Mouse (Mus musculus) neural tube, embryonic 11.5 days (tissue): ENCODE data around the gene Dzip1l. TPM values are rescaled to one million over a fixed set of nuclear protein-coding genes. Genes with fewer than 3 reads are reported as not detected.

Source experiments
- ATAC-seq: fragments of 200-750 bp; cut with Nextera tagmentation; 2 replicates; pipeline ENCODE4 v1.8.0; 2017; ENCODE audit warnings: moderate number of reproducible peaks, mild to moderate bottlenecking, moderate TSS enrichment, moderate library complexity; ENCODE audit not compliant: insufficient read depth, low FRiP score, low TSS enrichment
- DNase-seq: peaks from one replicate; pipeline ENCODE4 v3.0.0-alpha.2; 2015; ENCODE audit warnings: low spot score
- H3K27ac ChIP-seq: fragments of 300-500 bp; sonication (generic); 2 replicates; pipeline ENCODE4 v1.5.1; 2014; ENCODE audit warnings: low read depth, mild to moderate bottlenecking, low read length
- H3K27me3 ChIP-seq: fragments of 300-500 bp; sonication (generic); 2 replicates; pipeline ENCODE4 v1.6.1; 2014; ENCODE audit warnings: mild to moderate bottlenecking, low read length, mixed read lengths; ENCODE audit not compliant: control insufficient read depth, insufficient read depth
- H3K36me3 ChIP-seq: fragments of 300-500 bp; sonication (generic); 2 replicates; pipeline ENCODE4 v1.6.1; 2014; ENCODE audit warnings: mild to moderate bottlenecking, low read length, moderate library complexity, mixed read lengths; ENCODE audit not compliant: control insufficient read depth, insufficient read depth
- H3K4me1 ChIP-seq: fragments of 300-500 bp; sonication (generic); 2 replicates; pipeline ENCODE4 v1.6.1; 2014; ENCODE audit warnings: low read length, mixed read lengths; ENCODE audit not compliant: control insufficient read depth, insufficient read depth
- H3K4me2 ChIP-seq: fragments of 300-500 bp; sonication (generic); 2 replicates; pipeline ENCODE4 v1.6.1; 2014; ENCODE audit warnings: low read depth, mild to moderate bottlenecking, moderate library complexity
- H3K4me3 ChIP-seq: fragments of 300-500 bp; sonication (generic); 2 replicates; pipeline ENCODE4 v1.5.1; 2014; ENCODE audit warnings: low read depth, low read length
- H3K9ac ChIP-seq: fragments of 300-500 bp; sonication (generic); 2 replicates; pipeline ENCODE4 v1.6.1; 2014; ENCODE audit warnings: mild to moderate bottlenecking, low read length
- H3K9me3 ChIP-seq: fragments of 300-500 bp; sonication (generic); 2 replicates; pipeline ENCODE4 v1.6.1; 2016; ENCODE audit warnings: low read length; ENCODE audit not compliant: control insufficient read depth
- WGBS: fragments of 180-500 bp; shearing (Covaris S2); extraction: QIAGEN DNeasy Blood & Tissue Kit; methylation state at CpG from one replicate; pipeline ENCODE4 v1.1.7; 2014; 5-methylcytosine and 5-hydroxymethylcytosine counted together
- polyA plus RNA-seq: library from polyadenylated mRNA; unstranded; fragments of >200 nt; fragmentation: Nextera tagmentation; extraction: Ambion mirVana; gene quantifications from 2 replicates; pipeline ENCODE4 v1.2.1, GENCODE M21; 2014

Dzip1l gene
- polyA plus RNA-seq, 1 experiment from 2014 or later: 14.5 TPM

DNA sequence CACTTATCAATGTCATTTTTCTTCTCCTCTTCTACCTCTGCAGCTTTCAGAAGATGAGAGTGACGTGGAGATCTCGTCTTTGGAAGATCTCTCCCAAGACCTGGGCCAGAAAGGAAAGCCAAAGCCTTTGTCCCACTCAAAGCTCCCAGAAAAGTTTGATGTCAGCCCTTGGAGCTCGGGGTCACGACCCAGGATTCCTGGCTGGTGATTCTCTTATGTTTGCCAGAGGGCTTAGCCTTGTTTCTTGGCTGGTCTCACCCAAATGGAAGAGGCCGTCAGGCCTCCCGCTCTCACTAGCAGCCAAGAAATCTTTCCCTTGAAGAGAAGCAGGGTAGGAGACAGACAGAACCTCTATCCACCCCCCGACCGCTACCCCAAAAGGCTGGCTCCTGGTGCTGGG, 38.3 kb downstream of the Dzip1l start:
- Histone ChIP-seq H3K4me1 (no peaks in the 10 kb centered on the region), H3K27ac (no peak overlapping the region), H3K4me2 (no peak overlapping the region), H3K9ac (no peak overlapping the region), H3K36me3 (peaks cover 19% of the 10 kb centered on the region), H3K9me3 (no peaks in the 10 kb centered on the region; the same call in 1 of the 2 replicates), H3K27me3 (no peaks in the 10 kb centered on the region), H3K4me3 (no peak overlapping the region)
- 93% methylated on average over 8 of the region's 8 CpGs for WGBS
- DNase-seq (no peak), ATAC-seq (no peak)

DNA sequence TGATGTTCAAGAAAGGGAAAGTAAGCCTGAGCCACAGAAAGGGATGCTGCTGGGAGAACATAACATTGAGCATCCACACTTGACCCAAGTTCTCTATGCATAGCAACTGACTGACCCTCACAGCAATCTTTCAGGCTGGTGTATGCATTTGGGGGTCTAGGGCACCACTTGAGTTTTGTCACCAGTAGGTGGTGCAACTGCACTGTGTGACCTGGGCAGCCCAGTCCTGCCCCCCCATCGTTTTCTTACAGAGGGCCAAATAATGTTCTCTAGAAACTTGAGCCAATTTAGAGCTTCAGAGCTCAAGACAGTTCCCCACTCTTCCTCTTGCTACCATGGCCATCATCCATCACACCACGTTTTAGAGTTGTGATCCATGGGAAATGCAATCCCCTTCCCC, 42.3 kb downstream of the Dzip1l start:
- 53% methylated on average over 2 of the region's 2 CpGs for WGBS
- H3K9ac ChIP-seq: no peak overlapping the region
- no peak for ATAC-seq
- H3K9me3 ChIP-seq: no peaks in the 10 kb centered on the region; the same call in 1 of the 2 replicates
- H3K27ac ChIP-seq: no peak overlapping the region
- no peaks in the 10 kb centered on the region for H3K27me3 ChIP-seq
- no peaks in the 10 kb centered on the region for H3K4me1 ChIP-seq
- no peak overlapping the region for H3K4me2 ChIP-seq
- no peak for DNase-seq
- H3K36me3 ChIP-seq: peaks cover 15% of the 10 kb centered on the region
- no peak overlapping the region for H3K4me3 ChIP-seq

DNA sequence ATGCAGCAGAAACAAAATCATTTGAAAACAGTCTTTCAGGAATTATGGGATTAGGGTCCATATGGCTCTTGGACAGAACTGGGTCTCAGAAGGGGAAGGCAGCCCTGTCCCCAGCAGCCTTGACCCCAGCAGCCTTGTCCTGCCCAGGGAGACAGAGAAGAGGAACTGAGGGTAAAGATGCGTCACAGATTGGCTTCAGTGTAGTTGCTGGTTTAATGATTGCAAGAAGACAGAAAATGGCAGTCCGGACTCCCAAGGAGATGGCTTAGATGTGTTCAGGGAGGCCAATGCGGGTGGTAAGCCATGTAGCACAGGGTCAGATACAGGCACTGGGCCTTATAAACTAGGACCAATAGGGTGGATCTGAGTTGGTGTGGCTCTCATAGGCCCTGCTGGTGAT, 46.4 kb downstream of the Dzip1l start:
- no peaks in the 10 kb centered on the region for H3K9me3 ChIP-seq
- WGBS: 87% methylated on average over 3 of the region's 3 CpGs
- no peaks in the 10 kb centered on the region for H3K27me3 ChIP-seq
- H3K4me1 ChIP-seq: no peaks in the 10 kb centered on the region
- no peak overlapping the region for H3K4me2 ChIP-seq
- no peak overlapping the region for H3K9ac ChIP-seq
- no peaks in the 10 kb centered on the region for H3K36me3 ChIP-seq
- no peak overlapping the region for H3K27ac ChIP-seq
- no peak overlapping the region for H3K4me3 ChIP-seq
- DNase-seq (no peak), ATAC-seq (no peak)

DNA sequence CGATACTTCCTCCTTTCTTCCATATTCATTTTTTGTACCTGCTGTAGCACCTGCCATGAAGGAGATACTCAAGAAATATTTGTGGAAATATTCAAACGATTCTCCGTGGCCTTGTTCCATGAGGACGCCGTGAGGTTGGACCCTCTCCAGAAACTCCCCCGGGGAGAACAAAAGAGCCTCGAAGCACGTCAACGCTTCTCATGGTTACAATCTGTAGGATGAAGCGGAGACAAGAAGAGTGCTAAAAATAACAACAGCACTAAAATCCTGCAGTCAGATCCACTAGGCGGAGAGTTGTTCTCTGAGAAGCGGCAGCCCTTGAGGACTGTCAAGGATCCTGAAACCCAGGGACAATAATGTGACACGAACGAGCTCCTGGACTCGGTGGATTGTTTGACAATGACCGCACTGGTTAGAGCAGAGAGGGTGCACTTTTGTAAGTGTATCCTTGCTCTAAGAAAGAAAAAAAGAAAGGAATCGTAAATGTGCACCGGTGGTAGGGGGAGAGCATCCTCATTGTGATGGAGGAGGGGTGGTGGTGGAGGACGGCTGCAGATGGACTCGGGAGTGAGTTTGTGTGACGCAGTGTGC, 52.8 kb downstream of the Dzip1l start:
- no peak for DNase-seq

DNA sequence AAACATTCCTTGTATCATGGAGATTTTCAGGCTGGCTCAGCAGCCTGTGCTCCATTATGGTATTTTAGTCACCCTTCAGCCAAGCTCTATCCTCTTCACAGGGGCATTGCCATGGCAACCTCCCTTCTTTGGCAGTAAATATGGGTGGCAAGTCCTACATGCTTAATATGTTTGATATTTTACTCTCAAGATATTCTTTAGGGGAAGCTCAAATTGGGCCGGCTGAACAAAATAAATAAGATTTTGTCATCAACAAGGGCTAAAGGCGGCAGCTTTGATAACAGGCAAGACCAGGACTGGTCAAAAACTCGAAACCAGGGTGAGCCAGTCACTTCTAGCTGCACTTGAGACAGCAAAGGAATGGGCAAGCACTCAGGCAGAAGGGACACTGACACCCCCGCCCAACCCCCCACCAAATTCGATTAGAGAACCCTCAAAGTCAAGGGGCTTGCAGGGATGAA, 55.8 kb downstream of the Dzip1l start:
- Histone ChIP-seq H3K36me3 (no peaks in the 10 kb centered on the region), H3K27ac (no peak overlapping the region), H3K9me3 (no peaks in the 10 kb centered on the region), H3K4me3 (no peak overlapping the region), H3K4me1 (no peaks in the 10 kb centered on the region), H3K4me2 (no peak overlapping the region), H3K9ac (no peak overlapping the region), H3K27me3 (no peaks in the 10 kb centered on the region)
- DNase-seq (no peak), ATAC-seq (no peak)
- 75% methylated on average over 5 of the region's 5 CpGs for WGBS

More for the DNA sequence above, 52.8 kb downstream of the Dzip1l start:
- Histone ChIP-seq H3K4me2 (no peak overlapping the region), H3K36me3 (no peaks in the 10 kb centered on the region), H3K27ac (no peak overlapping the region), H3K9me3 (no peaks in the 10 kb centered on the region), H3K4me3 (no peak overlapping the region), H3K4me1 (no peaks in the 10 kb centered on the region), H3K27me3 (no peaks in the 10 kb centered on the region), H3K9ac (no peak overlapping the region)
- no peak for ATAC-seq
- WGBS: 83% methylated on average over 21 of the region's 21 CpGs

DNA sequence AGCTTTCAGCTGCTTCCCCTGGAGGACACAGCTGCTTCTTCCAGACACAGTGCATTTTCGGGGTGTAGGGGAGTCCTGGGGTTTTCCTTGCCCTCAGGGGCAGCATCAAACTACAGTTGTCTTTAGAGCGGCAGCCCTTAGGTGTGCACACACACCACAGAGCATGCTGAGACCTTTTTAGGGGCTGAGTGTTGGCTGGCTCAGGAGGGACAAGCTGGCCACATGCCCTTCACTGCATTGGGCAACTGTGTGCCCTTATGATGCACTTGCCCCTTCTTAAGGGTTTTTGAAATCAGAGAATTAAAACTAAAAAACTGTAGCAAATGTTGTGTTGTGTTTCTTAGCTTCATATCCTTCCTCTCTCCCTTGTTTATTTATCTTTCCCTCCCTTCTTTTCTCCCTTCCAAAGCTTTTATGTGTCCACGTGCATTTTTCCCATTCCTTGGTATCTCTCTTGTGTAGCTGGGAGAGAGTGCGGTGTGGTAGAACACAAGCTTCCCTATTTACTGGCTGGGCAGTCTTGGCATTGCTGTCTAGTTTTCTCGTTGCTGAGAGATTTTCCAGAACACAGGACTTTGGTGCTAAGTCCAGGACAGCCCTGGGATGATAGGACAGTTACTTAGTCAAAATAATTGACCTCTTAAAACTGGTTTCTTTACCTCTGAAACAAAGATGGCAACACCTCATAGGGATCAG, 56.4 kb downstream of the Dzip1l start:
- Histone ChIP-seq H3K27me3 (no peaks in the 10 kb centered on the region), H3K4me2 (no peak overlapping the region), H3K4me1 (no peaks in the 10 kb centered on the region), H3K36me3 (no peaks in the 10 kb centered on the region), H3K4me3 (no peak overlapping the region), H3K27ac (no peak overlapping the region), H3K9ac (no peak overlapping the region), H3K9me3 (no peaks in the 10 kb centered on the region)
- no peak for DNase-seq
- 77% methylated on average over 5 of the region's 5 CpGs for WGBS
- ATAC-seq: no peak

- 93% methylated on average over 5 of the region's 5 CpGs for WGBS
- no peak overlapping the region for H3K9ac ChIP-seq
- no peak overlapping the region for H3K4me3 ChIP-seq
- H3K36me3 ChIP-seq: no peaks in the 10 kb centered on the region
- H3K9me3 ChIP-seq: no peaks in the 10 kb centered on the region
- no peaks in the 10 kb centered on the region for H3K27me3 ChIP-seq
- ATAC-seq (no peak), DNase-seq (no peak)
- H3K4me2 ChIP-seq: no peak overlapping the region
- H3K4me1 ChIP-seq: no peaks in the 10 kb centered on the region
- no peak overlapping the region for H3K27ac ChIP-seq
Measured at GRCm38 (mm10) chr9:99689796-99690195, 60.5 kb downstream of the Dzip1l start.

DNA sequence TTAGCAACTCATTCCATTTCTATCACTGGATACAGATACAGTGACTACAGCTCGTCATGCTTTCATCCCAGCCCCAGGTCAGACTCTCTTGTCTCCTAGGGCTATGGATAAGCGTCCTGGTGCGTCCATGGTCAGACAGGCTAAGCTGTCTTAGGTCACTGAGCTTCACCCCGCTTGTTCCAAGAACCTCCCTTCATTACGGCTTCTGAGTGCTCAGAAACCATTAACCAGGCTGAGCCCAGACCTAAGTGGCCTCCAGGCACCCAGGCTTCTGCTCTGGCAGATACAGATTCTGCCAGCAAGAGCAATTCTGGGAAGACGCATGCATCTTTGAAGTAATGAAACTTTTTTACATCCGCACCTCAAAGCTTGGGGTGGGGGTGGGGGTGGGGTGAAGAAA, 61.1 kb downstream of the Dzip1l start:
- ATAC-seq (no peak), DNase-seq (no peak)
- WGBS: 85% methylated on average over 7 of the region's 7 CpGs

GRCm38 (mm10) chr9:99694961-99695360, 65.7 kb downstream of the Dzip1l start:
- 62% methylated on average over 7 of the region's 7 CpGs for WGBS
- H3K27me3 ChIP-seq: no peaks in the 10 kb centered on the region
- no peak for ATAC-seq

More for the DNA sequence above, 61.1 kb downstream of the Dzip1l start:
- Histone ChIP-seq H3K9ac (no peak overlapping the region), H3K4me3 (no peak overlapping the region), H3K4me1 (no peaks in the 10 kb centered on the region), H3K4me2 (no peak overlapping the region), H3K27ac (no peak overlapping the region), H3K27me3 (no peaks in the 10 kb centered on the region), H3K36me3 (no peaks in the 10 kb centered on the region), H3K9me3 (no peaks in the 10 kb centered on the region)

More at GRCm38 (mm10) chr9:99694961-99695360, 65.7 kb downstream of the Dzip1l start:
- Histone ChIP-seq H3K36me3 (no peaks in the 10 kb centered on the region), H3K27ac (no peak overlapping the region), H3K9ac (no peak overlapping the region), H3K4me3 (no peak overlapping the region), H3K4me2 (no peak overlapping the region), H3K4me1 (no peaks in the 10 kb centered on the region), H3K9me3 (no peaks in the 10 kb centered on the region)
- peak; percentile 25 for DNase-seq
